Mouse (Mus musculus) cortical plate, adult 2 months (tissue): ENCODE measurements around the gene Clcf1.

Source experiments
- CTCF ChIP-seq: fragments of 200-500 bp; IDR thresholded peaks from 2 replicates; pipeline ENCODE4 v1.5.1; 2011; ENCODE audit warnings: mild to moderate bottlenecking, control low read depth, low read length; ENCODE audit not compliant: insufficient read depth; ENCODE audit errors: extremely low read depth
- POLR2A ChIP-seq: fragments of 200-500 bp; IDR thresholded peaks from 2 replicates; pipeline ENCODE4 v1.6.1; 2011; ENCODE audit warnings: mild to moderate bottlenecking, low read length, control low read depth; ENCODE audit not compliant: insufficient read depth; ENCODE audit errors: extremely low read depth

- TF ChIP-seq CTCF = no peak
- TF ChIP-seq POLR2A = no peak
Observed at GRCm38 (mm10) chr19:4232186-4232572, 18.1 kb downstream of the Clcf1 start.
